Mouse (Mus musculus) left cerebral cortex, postnatal 14 days (tissue): Measurements from ENCODE around the gene Agap1. TPM values are rescaled to one million over a fixed set of nuclear protein-coding genes. Genes with fewer than 3 reads are reported as not detected.

Experiments used
- DNase-seq, 2 experiments: peaks; one replicate each; pipeline ENCODE4 v3.0.0; 2021 to 2022; ENCODE audit warnings: low spot score in 2 of 2, mixed read lengths in 1 of 2
- intact Hi-C: fragments of 180-260 bp; cut with DNase I; formaldehyde crosslinking; loops from one replicate; pipeline ENCODE4 v1.15.1; 2025
- total RNA-seq, 2 experiments: library from RNA; stranded (reverse); gene quantifications; 2 replicates each; pipeline ENCODE4 v1.2.3; 2021

Agap1 gene
- total RNA-seq, 2 experiments from 2014 or later, result 246 to 257 TPM

DNA sequence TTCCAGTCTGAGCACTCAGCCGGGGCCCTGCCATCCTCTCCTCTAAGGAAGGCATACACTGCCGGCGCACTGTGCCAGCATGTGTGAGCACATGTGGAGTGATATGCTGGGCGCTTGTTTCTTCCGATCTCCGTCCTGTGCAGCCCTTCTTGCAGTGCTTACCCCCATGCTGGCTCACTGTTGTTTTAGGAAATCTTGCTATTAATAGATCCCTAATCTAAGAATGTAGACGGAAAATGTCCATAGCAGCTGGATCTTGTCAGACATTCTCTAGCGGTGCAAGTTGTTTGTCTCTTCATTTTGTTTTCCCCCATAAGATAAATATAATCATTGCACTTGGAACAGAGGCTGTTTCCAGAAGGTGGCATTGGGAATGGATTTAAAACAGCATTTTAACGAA lies 79.1 kb downstream of the Agap1 start:
- intact Hi-C loops, result no loop called here
- DNase-seq, result no peak

DNA sequence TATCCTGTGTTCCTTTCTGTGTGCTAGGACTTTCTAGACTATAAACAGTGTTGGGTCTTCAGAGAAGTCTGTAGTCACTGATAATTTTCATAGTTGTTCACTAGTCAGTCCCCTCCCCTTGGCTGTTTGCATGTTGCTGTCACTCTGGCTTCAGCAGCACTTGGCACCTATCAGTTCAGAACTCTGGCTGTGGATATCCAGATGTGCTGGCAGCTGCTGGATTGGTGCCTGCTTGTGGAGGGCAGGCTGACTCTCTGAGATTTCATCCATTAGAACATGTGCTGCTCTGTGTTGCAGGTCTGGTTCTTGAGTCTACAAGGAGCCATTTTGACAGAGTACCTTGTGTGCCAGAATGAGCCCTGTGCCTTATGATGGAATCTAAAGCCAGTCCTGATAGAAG lies 80.6 kb downstream of the Agap1 start:
- no peak for DNase-seq
- intact Hi-C loops, result loop anchor here (5.0 kb wide), 1 partner anchor 42 kb away; no protein-coding TSS in a partner anchor

DNA sequence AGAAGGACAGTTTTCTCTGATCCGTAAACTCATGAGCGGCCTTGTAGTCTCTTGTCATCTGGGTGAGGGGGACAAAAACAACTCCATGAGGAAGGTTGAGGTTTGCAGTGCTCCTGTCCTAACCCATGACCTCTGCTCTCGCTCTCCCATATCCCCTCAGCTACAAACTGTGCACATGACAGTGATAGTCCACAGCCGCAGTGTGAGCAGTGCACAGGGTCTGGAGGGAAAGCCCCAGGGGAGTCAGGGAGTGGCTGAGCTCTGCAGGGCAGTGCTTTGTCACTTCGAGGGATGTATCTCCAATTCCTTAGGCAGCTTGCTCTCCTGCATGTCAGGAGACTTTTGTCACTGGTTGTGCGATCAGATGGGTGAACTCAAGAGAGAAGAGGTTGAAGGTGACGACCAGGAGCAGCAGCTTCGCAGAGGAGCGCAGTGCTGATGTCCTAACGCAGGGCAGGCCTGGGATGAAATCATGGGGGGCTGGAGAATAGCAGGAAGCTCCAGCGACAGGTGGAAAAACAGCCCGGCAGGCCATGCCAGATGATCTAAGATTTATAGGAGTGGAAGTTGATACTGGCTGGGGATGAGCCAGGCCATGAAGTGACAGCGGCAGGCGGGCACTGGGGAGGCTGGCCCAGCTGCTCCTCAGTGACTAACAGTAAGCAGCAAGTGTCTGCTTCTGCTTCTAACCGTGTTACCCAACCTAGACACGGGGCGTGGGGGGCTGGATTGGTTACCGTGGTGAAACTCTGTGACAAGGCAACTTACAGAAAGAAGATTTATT lies 83.7 kb downstream of the Agap1 start:
- DNase-seq, result no peak
- intact Hi-C loops, result loop anchor here (5.0 kb wide), 1 partner anchor 39 kb away; no protein-coding TSS in a partner anchor

GRCm38 (mm10) chr1:89539127-89539526 lies 84.5 kb downstream of the Agap1 start:
- intact Hi-C loops, result loop anchor here (5.0 kb wide), 1 partner anchor 38 kb away; no protein-coding TSS in a partner anchor

GRCm38 (mm10) chr1:89541151-89541550 lies 86.5 kb downstream of the Agap1 start:
- DNase-seq, result no peak
- intact Hi-C loops, result no loop called here

More at GRCm38 (mm10) chr1:89539127-89539526, 84.5 kb downstream of the Agap1 start:
- DNase-seq, result no peak

- no peak for DNase-seq
- intact Hi-C loops, result no loop called here
Measured at GRCm38 (mm10) chr1:89542464-89542863, 87.9 kb downstream of the Agap1 start.

DNA sequence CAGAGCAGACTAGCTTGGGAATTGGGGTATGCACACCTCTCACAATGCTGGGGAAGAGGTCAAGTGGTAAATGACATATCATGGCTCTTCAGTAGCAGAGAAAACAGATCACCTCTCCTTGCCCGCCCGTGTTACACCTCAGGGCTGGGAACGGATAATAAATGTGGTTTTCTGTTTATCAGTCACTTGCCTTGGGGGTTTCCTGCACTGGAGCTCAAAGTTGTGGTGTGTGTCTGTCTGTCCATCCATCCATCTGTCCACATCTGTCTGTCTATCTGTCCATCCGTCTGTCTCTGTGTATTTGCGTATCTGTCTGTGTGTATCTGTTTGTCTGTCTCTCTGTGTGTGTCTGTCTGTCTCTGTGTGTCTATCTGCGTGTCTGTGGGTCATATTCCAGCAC lies 88.7 kb downstream of the Agap1 start:
- no peak for DNase-seq
- intact Hi-C loops, result no loop called here

GRCm38 (mm10) chr1:89544094-89544493 lies 89.5 kb downstream of the Agap1 start:
- intact Hi-C loops, result no loop called here

DNA sequence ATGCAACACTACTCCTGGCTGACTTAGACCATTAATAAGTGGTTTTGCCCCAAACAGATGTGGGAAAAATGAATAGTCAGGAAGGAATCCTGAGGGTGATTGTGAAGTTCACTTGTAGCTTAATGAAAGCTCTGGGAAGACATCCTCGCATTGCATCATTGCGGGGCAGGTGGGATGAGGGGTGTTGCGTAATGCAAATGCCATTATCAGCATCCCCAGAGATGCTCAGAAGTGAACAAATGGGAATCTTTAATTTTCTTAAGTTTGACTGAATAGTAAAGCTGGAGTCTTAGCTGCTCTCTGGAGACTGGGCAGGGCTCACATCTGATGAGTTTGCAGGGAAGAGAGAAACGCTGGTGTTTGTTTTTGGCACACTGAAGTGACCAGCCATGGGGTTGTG lies 90.5 kb downstream of the Agap1 start:
- no peak for DNase-seq
- intact Hi-C loops, result no loop called here

More at GRCm38 (mm10) chr1:89544094-89544493, 89.5 kb downstream of the Agap1 start:
- no peak for DNase-seq

GRCm38 (mm10) chr1:89547525-89548504 lies 93.2 kb downstream of the Agap1 start:
- intact Hi-C loops, result no loop called here
- no peak for DNase-seq

DNA sequence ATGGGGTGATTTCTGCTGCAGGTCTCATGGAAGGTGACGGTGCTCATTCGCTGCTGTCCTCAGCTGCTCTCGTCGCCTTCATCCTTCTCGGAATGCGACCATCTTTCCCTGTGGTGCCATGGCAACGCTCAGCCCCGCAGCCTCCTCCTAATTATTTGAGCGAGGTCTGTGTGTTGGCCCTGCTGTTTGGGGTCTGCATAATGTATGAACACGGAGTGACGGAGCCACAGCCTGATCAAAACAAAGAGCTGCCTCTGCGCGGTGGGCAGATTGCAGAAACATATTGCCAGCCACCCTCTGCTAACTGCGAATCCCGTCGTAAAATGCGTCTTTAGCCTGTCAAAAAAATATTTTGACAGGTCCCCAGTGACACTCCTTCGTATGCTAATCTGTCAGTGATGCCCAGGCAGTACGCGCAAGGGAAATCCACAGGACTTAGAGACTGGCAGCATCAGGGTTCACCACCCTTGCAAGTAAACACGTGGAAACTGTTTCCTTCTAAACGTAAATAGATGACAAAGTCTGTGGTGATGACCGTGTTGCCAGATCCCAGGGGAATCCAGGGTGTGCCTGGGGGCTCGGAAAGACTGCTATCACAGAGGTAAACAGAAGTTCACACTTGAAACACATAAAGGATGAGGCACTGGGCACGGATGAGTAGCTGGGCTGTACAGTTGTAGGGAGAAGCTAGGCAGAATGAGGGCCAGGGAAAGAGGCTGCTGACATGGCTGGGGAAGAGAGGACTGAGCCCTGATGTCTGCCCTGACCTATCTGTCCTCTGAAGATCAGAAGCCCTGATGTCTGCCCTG lies 95.7 kb downstream of the Agap1 start:
- intact Hi-C loops, result no loop called here
- peak in 1 of 2 experiments; percentile 24 for DNase-seq

- DNase-seq, result no peak
- intact Hi-C loops, result no loop called here
Measured at GRCm38 (mm10) chr1:89552470-89552869, 97.9 kb downstream of the Agap1 start.

GRCm38 (mm10) chr1:89553791-89554190 lies 99.2 kb downstream of the Agap1 start:
- intact Hi-C loops, result no loop called here
- no peak for DNase-seq

DNA sequence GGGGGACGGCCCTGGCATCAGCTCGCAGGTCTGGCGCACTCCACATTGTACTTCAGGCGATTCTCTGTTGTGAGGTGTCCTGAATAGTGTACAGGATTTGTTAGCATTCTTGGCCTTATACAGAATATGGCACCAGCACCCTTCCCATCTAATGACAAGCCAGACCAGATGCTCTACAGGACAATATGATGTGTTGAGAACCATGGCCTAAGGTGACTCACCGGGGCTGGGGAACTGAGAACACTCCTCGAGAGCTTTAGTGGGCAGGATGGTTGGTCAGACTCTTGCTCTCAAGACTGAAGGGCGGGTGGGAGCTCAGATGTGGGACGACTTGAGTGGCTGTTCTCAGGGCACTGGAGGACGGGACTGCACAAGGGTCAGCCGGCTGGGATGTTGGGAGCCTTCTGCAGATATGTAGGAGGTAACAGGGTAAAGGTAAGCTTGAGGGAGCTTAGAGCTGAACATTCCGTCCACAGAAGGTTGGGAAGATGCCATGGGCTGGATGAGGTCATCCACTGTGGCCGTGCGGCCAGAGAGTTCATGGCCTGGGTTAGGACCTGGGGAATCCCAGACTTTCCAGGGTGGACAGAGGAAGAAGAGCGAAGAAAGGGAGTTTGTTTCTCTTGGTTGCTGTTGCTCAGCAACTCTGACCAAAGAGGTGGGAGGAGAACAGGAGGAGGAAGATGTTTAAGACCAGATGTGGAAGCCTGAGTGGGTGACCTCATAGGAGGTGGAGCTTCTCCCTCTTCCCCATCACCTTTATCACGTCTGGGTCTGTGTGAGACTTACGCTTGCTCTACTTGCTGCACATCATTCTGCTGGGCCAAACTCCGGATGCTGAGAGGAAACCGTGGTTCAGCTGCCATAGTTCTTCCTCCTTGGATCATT lies 100.6 kb downstream of the Agap1 start:
- no peak for DNase-seq

GRCm38 (mm10) chr1:89556006-89556405 lies 101.4 kb downstream of the Agap1 start:
- DNase-seq, result no peak
- intact Hi-C loops, result no loop called here

More for the DNA sequence above, 100.6 kb downstream of the Agap1 start:
- intact Hi-C loops, result no loop called here

GRCm38 (mm10) chr1:89557401-89557800 lies 102.8 kb downstream of the Agap1 start:
- intact Hi-C loops, result no loop called here
- DNase-seq, result no peak

DNA sequence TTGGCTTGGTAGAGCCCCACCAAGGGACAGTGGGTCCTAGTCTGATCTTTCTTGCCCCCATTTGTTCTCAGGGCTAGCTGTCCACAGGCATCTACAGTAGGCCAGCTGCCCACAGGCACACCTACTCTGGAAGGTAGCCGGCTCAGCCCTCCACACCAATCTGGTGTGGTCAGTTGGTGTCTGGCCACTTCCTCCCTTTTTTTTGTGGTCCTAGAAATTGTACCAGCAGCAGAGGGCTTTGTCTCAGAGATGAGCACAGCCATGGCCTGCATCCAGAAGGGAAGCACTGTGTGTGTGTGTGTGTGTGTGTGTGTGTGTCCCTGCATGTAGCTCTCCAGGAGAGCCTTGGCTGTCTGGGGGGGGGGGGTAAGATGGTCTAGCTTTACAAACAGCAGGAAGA lies 103.5 kb downstream of the Agap1 start:
- no peak for DNase-seq

DNA sequence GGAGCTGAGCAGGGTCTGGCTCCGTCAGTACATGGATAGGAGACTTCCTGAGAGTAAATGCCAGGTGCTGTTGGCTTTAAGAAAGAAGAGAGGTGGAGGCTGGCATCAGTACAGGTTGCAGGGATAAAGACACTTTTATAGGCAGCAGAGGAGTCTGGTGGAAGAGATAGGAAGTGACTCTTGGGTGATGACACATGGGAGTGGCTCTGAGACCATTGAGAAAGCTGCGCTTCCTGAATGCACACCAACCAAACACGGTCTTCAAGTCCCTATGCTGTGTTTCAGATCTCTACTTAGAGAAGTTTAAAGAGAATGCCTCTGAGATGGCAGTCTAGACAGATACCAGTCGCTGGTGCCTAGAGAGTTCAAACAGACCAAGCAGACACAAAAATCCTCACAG lies 108.8 kb downstream of the Agap1 start:
- DNase-seq, result no peak
- intact Hi-C loops, result no loop called here

More for the DNA sequence above, 103.5 kb downstream of the Agap1 start:
- intact Hi-C loops, result no loop called here
